Mouse (Mus musculus) lung, postnatal 0 days (tissue): ENCODE measurements at regions not wholly inside any gene's neighbourhood (a gene's known extent, or its start where the extent isn't known, plus 50 kb on each side); places are given as distances from the start of the nearest gene placed in this dataset.

Experiments used
- CTCF ChIP-seq: IDR thresholded peaks from 2 replicates; pipeline ENCODE4 v1.5.1; 2016; ENCODE audit warnings: antibody characterized with exemption, mild to moderate bottlenecking
- EP300 ChIP-seq: IDR thresholded peaks from 2 replicates; pipeline ENCODE4 v1.6.1; 2016; ENCODE audit warnings: antibody characterized with exemption, mild to moderate bottlenecking, control low read depth

DNA sequence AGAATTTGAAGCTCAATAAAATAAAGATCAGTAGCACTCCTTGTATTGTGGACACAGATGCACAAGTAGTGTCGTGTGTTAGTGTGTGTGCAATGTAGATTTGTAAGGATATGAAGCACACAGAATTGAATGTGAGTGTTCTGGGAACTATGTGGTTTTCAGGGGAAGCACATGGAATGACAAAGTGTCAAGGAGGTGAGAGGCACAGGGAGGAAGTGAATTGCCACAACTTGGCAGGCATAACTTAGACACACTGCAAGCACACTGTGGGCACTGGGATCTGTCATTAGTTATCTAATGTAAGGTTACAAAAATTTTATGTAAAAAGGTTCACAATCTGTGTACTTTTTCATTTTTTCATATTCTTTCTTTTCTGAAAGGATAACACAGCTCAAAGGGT lies 230.4 kb downstream of the Hsfy2 start:
- no peak for TF ChIP-seq CTCF
- TF ChIP-seq EP300, result no peak
